Mouse (Mus musculus): Measurements from ENCODE around the gene Scarb1.

- TF ChIP-seq POLR2A (IDR thresholded peaks at IDR 0.05; ENCODE audit: borderline replicate concordance, extremely low read depth, insufficient read depth, insufficient read length, poor library complexity, severe bottlenecking) (no peak), CTCF (IDR thresholded peaks at IDR 0.05; ENCODE audit: borderline replicate concordance, extremely low read depth, insufficient read depth, insufficient read length) (no peak)
Measured at GRCm38 (mm10) chr5:125233478-125233877, 107.4 kb downstream of the Scarb1 start.
